Mouse (Mus musculus): ENCODE measurements around the gene Zkscan7. TPM values are rescaled to one million over a fixed set of nuclear protein-coding genes. Genes with fewer than 3 reads are reported as not detected.

The Zkscan7 gene
- polyA plus RNA-seq, 1 experiment from 2014 or later: 1.1 TPM

DNA sequence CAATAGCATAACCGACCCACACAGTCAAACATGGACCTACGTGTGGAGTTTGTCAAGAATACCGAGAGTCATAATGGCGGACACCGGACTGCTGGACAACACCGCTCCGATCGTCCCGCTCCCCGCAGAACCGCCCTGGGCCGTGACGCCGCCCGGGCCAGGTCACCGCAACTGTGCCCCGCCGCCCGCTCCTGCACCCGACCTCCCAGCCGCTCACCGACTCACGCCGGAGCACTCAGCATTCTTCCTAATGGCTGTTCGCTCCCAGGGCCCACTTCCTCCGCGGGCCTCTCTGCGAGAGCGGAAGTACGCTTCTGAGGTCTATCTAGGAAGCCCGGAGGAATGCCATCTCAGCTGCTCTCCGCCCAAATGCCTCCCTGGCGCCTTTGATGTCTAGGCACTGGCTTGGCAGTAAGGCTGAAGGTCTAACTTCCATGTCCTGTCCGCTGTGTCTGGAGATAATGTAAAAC lies 19.8 kb upstream of the Zkscan7 start, which contains the start of gene Zfp445:
Gene Zfp445, minus strand, starts transcription at position 310 of the 470 bp plus-strand sequence.
- peak; percentile 72 for ATAC-seq (ENCODE audit: insufficient number of reproducible peaks, insufficient read depth, low FRiP score, low read depth)
- H3K4me3 ChIP-seq (ENCODE audit: control insufficient read depth in 1 of 2, insufficient read depth in 1 of 2, low read depth in 1 of 2, low read length in 2 of 2): peak within 1 kb of the TSS; percentile 63 to 99

DNA sequence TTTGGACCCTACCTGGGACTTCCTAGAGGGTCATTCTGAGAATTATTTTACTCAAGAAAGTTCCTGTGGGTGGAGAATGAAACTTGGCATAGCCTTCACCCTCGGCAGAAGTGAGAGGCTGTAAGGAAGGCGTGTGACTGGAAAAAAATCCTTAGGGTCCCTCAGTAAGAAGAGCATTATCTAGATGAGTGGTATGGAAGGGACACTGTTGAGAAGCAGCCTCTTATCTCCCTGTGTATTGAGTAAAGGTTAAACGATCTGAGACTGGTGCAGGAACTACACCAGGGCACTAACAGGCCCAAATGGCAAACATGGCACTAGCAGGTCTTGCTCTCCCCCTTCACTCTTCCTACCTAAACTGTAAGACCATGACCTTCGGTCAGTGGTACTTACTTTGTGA lies 19.3 kb upstream of the Zkscan7 start:
- H3K4me1 ChIP-seq (ENCODE audit: control insufficient read depth in 2 of 2, insufficient read depth in 2 of 2, low read length in 2 of 2): peaks cover 3 to 21% of the 10 kb centered on the region in 2 experiments; a peak in 3 of 4 replicates
- peaks cover 6% of the 10 kb centered on the region; the same call in 1 of the 2 replicates for H3K9me3 ChIP-seq (ENCODE audit: control insufficient read depth, low read length)
- H3K27ac ChIP-seq (replicated peaks in 1 of 2; ENCODE audit: control insufficient read depth in 1 of 2, insufficient read depth in 1 of 2, low read depth in 2 of 2, low read length in 2 of 2): peak overlapping the region in 1 of 2 experiments; percentile 70; a peak in 1 of 4 replicates
- H3K9ac ChIP-seq (ENCODE audit: low read length): peak overlapping the region; percentile 85
- peak overlapping the region; percentile 63 to 99 for H3K4me3 ChIP-seq (ENCODE audit: control insufficient read depth in 1 of 2, insufficient read depth in 1 of 2, low read depth in 1 of 2, low read length in 2 of 2)
- H3K36me3 ChIP-seq (ENCODE audit: control insufficient read depth, insufficient read depth, low read length): peaks cover 17% of the 10 kb centered on the region
- ATAC-seq (ENCODE audit: insufficient number of reproducible peaks, insufficient read depth, low FRiP score, low read depth): no peak
- no peaks in the 10 kb centered on the region for H3K27me3 ChIP-seq (ENCODE audit: control insufficient read depth, insufficient read depth, low read length)
- 76% methylated on average over 4 of the region's 4 CpGs for WGBS
- H3K4me2 ChIP-seq (ENCODE audit: low read length): peak overlapping the region; percentile 83

More for the DNA sequence above, 19.8 kb upstream of the Zkscan7 start, which contains the start of gene Zfp445:
- H3K9me3 ChIP-seq (ENCODE audit: control insufficient read depth, low read length): peaks cover 10% of the 10 kb centered on the region
- H3K27me3 ChIP-seq (ENCODE audit: control insufficient read depth, insufficient read depth, low read length): no peaks in the 10 kb centered on the region
- peak within 1 kb of the TSS; percentile 85 for H3K9ac ChIP-seq (ENCODE audit: low read length)
- 1% methylated on average over 34 of the region's 34 CpGs for WGBS
- peaks cover 3 to 21% of the 10 kb centered on the region in 2 experiments; a peak in 3 of 4 replicates for H3K4me1 ChIP-seq (ENCODE audit: control insufficient read depth in 2 of 2, insufficient read depth in 2 of 2, low read length in 2 of 2)
- peaks cover 21% of the 10 kb centered on the region for H3K36me3 ChIP-seq (ENCODE audit: control insufficient read depth, insufficient read depth, low read length)
- H3K27ac ChIP-seq (replicated peaks in 1 of 2; ENCODE audit: control insufficient read depth in 1 of 2, insufficient read depth in 1 of 2, low read depth in 2 of 2, low read length in 2 of 2): peak within 1 kb of the TSS; percentile 70 to 77; a peak in 3 of 4 replicates
- peak within 1 kb of the TSS; percentile 83 for H3K4me2 ChIP-seq (ENCODE audit: low read length)

- H3K27me3 ChIP-seq (ENCODE audit: control insufficient read depth, insufficient read depth, low read length): no peaks in the 10 kb centered on the region
- no peak overlapping the region for H3K27ac ChIP-seq (replicated peaks in 1 of 2; ENCODE audit: control insufficient read depth in 1 of 2, insufficient read depth in 1 of 2, low read depth in 2 of 2, low read length in 2 of 2)
- ATAC-seq (ENCODE audit: insufficient number of reproducible peaks, insufficient read depth, low FRiP score, low read depth): no peak
- H3K4me3 ChIP-seq (ENCODE audit: control insufficient read depth in 1 of 2, insufficient read depth in 1 of 2, low read depth in 1 of 2, low read length in 2 of 2): no peak overlapping the region
- 78% methylated on average over 4 of the region's 4 CpGs for WGBS
- H3K4me1 ChIP-seq (ENCODE audit: control insufficient read depth in 2 of 2, insufficient read depth in 2 of 2, low read length in 2 of 2): no peaks in the 10 kb centered on the region
- H3K9me3 ChIP-seq (ENCODE audit: control insufficient read depth, low read length): no peaks in the 10 kb centered on the region
- no peak overlapping the region for H3K4me2 ChIP-seq (ENCODE audit: low read length)
- no peak overlapping the region for H3K9ac ChIP-seq (ENCODE audit: low read length)
- H3K36me3 ChIP-seq (ENCODE audit: control insufficient read depth, insufficient read depth, low read length): no peaks in the 10 kb centered on the region
Measured at GRCm38 (mm10) chr9:122872595-122872994, 12.9 kb upstream of the Zkscan7 start.

DNA sequence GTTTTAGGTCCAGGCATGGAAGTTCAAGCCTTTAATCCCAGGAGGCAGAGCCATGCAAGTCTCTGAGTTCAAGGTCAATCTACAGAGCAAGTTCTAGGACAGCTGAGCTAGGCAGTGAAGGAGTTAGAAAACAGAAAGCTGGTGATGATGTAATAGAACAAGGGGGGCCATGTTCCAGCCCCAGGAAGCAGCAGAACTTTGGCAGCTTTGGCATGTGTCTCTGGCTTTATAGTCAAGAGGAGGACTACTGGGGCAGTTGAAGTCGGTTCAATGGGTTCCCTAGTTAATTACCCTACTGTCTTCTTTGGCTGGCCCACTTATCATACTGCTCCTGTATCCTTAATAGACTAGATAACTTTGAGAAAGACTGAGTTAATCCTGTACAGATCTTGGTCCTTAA lies 10.8 kb upstream of the Zkscan7 start:
- H3K36me3 ChIP-seq (ENCODE audit: control insufficient read depth, insufficient read depth, low read length): no peaks in the 10 kb centered on the region
- H3K4me2 ChIP-seq (ENCODE audit: low read length): no peak overlapping the region
- H3K4me3 ChIP-seq (ENCODE audit: control insufficient read depth in 1 of 2, insufficient read depth in 1 of 2, low read depth in 1 of 2, low read length in 2 of 2): no peak overlapping the region
- no peak for ATAC-seq (ENCODE audit: insufficient number of reproducible peaks, insufficient read depth, low FRiP score, low read depth)
- 50% methylated on average over 1 of the region's 1 CpGs for WGBS
- no peak overlapping the region for H3K9ac ChIP-seq (ENCODE audit: low read length)
- H3K27me3 ChIP-seq (ENCODE audit: control insufficient read depth, insufficient read depth, low read length): no peaks in the 10 kb centered on the region
- no peak overlapping the region for H3K27ac ChIP-seq (replicated peaks in 1 of 2; ENCODE audit: control insufficient read depth in 1 of 2, insufficient read depth in 1 of 2, low read depth in 2 of 2, low read length in 2 of 2)
- no peaks in the 10 kb centered on the region for H3K9me3 ChIP-seq (ENCODE audit: control insufficient read depth, low read length)
- no peaks in the 10 kb centered on the region for H3K4me1 ChIP-seq (ENCODE audit: control insufficient read depth in 2 of 2, insufficient read depth in 2 of 2, low read length in 2 of 2)

- Histone ChIP-seq H3K9ac (ENCODE audit: low read length) (no peak overlapping the region), H3K4me2 (ENCODE audit: low read length) (no peak overlapping the region), H3K4me3 (ENCODE audit: control insufficient read depth in 1 of 2, insufficient read depth in 1 of 2, low read depth in 1 of 2, low read length in 2 of 2) (no peak overlapping the region), H3K27me3 (ENCODE audit: control insufficient read depth, insufficient read depth, low read length) (no peaks in the 10 kb centered on the region), H3K9me3 (ENCODE audit: control insufficient read depth, low read length) (no peaks in the 10 kb centered on the region), H3K27ac (replicated peaks in 1 of 2; ENCODE audit: control insufficient read depth in 1 of 2, insufficient read depth in 1 of 2, low read depth in 2 of 2, low read length in 2 of 2) (no peak overlapping the region), H3K4me1 (ENCODE audit: control insufficient read depth in 2 of 2, insufficient read depth in 2 of 2, low read length in 2 of 2) (no peaks in the 10 kb centered on the region), H3K36me3 (ENCODE audit: control insufficient read depth, insufficient read depth, low read length) (no peaks in the 10 kb centered on the region)
- WGBS: 90% methylated on average over 2 of the region's 2 CpGs
- no peak for ATAC-seq (ENCODE audit: insufficient number of reproducible peaks, insufficient read depth, low FRiP score, low read depth)
Measured at GRCm38 (mm10) chr9:122875145-122875544, 10.3 kb upstream of the Zkscan7 start.

DNA sequence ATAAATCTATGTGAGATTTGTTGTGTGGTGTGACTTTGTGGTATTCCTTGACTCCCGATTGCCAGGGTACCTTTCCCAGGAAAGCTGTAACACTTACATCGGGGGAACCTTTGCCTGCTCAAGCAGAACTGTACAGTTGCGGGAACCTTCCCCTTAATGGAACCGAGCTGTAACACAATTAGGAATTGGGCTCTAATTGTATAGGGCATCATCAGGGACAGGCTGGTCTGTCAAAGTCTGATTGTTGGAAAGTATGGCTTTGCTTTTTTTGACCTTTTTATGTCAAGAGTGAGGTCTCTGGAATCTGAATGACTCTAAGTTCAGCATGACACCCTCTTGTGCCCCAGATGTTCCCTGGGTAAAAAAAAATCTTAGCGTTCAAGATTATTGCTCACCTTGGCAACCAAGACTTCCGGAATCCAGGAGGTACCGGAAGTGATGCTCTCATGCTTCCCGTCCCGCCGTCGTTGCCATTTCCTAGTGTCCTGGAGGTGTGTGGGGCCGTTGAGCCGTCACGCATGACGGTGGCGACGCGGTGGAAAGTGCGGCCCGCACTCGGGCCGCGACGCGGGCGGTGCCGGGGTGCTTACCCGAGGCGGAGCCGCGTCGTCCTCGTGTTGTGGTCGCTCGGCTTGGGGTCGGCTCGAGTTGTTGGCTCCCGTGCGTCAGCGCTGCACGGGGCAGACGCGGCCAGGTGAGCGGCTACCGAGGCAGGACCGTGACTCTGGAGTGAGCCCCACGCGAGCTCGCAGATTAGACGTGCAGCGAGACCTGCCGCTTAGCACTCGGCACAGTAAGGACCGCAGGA lies 1.1 kb downstream of the Zkscan7 start:
- Histone ChIP-seq H3K27me3 (ENCODE audit: control insufficient read depth, insufficient read depth, low read length) (peaks cover 3% of the 10 kb centered on the region; the same call in 1 of the 2 replicates), H3K4me3 (ENCODE audit: control insufficient read depth in 1 of 2, insufficient read depth in 1 of 2, low read depth in 1 of 2, low read length in 2 of 2) (peak overlapping the region; percentile 66 to 78), H3K9me3 (ENCODE audit: control insufficient read depth, low read length) (no peaks in the 10 kb centered on the region), H3K36me3 (ENCODE audit: control insufficient read depth, insufficient read depth, low read length) (peaks cover 15% of the 10 kb centered on the region; the same call in 1 of the 2 replicates), H3K27ac (replicated peaks in 1 of 2; ENCODE audit: control insufficient read depth in 1 of 2, insufficient read depth in 1 of 2, low read depth in 2 of 2, low read length in 2 of 2) (no peak overlapping the region; a peak in 1 of 4 replicates), H3K9ac (ENCODE audit: low read length) (peak overlapping the region; percentile 77), H3K4me1 (ENCODE audit: control insufficient read depth in 2 of 2, insufficient read depth in 2 of 2, low read length in 2 of 2) (peaks cover 0 to 2% of the 10 kb centered on the region in 2 experiments; a peak in 1 of 4 replicates), H3K4me2 (ENCODE audit: low read length) (peak overlapping the region; percentile 74)
- ATAC-seq (ENCODE audit: insufficient number of reproducible peaks, insufficient read depth, low FRiP score, low read depth): peak; percentile 64; the same call in 1 of the 2 replicates
- 7% methylated on average over 54 of the region's 54 CpGs for WGBS

DNA sequence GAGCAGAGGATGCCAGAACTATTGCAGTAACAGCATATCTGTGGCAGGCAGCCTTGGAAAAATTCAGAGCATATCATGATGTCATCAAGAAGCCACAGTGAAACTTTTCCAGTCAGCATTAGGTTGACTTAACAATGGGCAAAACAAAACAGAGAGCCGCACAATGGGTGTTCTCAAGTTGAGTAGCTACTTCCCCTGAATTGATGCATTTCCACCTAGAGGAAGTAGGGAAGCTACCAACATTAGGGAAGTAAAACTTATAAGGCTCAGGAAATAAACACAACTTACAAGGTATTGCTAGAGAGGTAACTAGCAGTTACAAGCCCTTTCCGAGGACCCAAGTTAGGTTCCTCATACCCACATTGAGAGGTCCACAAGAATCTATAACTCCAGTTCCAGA lies 15.6 kb downstream of the Zkscan7 start:
- no peaks in the 10 kb centered on the region for H3K36me3 ChIP-seq (ENCODE audit: control insufficient read depth, insufficient read depth, low read length)
- H3K27me3 ChIP-seq (ENCODE audit: control insufficient read depth, insufficient read depth, low read length): no peaks in the 10 kb centered on the region
- H3K9me3 ChIP-seq (ENCODE audit: control insufficient read depth, low read length): peaks cover under 1% of the 10 kb centered on the region
- H3K4me3 ChIP-seq (ENCODE audit: control insufficient read depth in 1 of 2, insufficient read depth in 1 of 2, low read depth in 1 of 2, low read length in 2 of 2): no peak overlapping the region
- no peaks in the 10 kb centered on the region for H3K4me1 ChIP-seq (ENCODE audit: control insufficient read depth in 2 of 2, insufficient read depth in 2 of 2, low read length in 2 of 2)
- ATAC-seq (ENCODE audit: insufficient number of reproducible peaks, insufficient read depth, low FRiP score, low read depth): no peak
- no peak overlapping the region for H3K9ac ChIP-seq (ENCODE audit: low read length)
- H3K4me2 ChIP-seq (ENCODE audit: low read length): no peak overlapping the region
- WGBS: 74% methylated on average over 2 of the region's 2 CpGs
- no peak overlapping the region for H3K27ac ChIP-seq (replicated peaks in 1 of 2; ENCODE audit: control insufficient read depth in 1 of 2, insufficient read depth in 1 of 2, low read depth in 2 of 2, low read length in 2 of 2)

Data from heart, embryonic 14.5 days (tissue).